Comparison of ENCODE assay signal across 15 mouse cellular contexts in genomic region chr13:99384555-99385203, GRCm38 (mm10). TPM values are rescaled to one million over a fixed set of nuclear protein-coding genes. Genes with fewer than 3 reads are reported as not detected.
DNase-seq lines count a peak whose midpoint lies in the region; ATAC-seq lines count a peak whose summit lies in the region.
"Had no signal": no experiment of that assay in that cellular context is flagged by ENCODE, and none has a peak within 500 bp of the region (broad histone marks: within the 10 kb centered on the region; RNA-seq: fewer than 3 reads in every experiment).

No protein-coding gene starts in this region.

- no peaks in the 10 kb centered on the region for H3K27me3 ChIP-seq in heart, embryonic 12.5 days (replicated peaks)
- H3K27me3 ChIP-seq in heart, embryonic 15.5 days: no peaks in the 10 kb centered on the region
- H3K27me3 ChIP-seq in embryonic facial prominence, embryonic 10.5 days (replicated peaks; ENCODE audit: low read depth, poor library complexity, severe bottlenecking): no peaks in the 10 kb centered on the region
- no peaks in the 10 kb centered on the region for H3K27me3 ChIP-seq in forebrain, embryonic 11.5 days (ENCODE audit: control insufficient read depth, insufficient read depth, low read length)

- 65% methylated on average over 7 of the region's 7 CpGs for WGBS in heart, embryonic 12.5 days
- 75% methylated on average over 7 of the region's 7 CpGs for WGBS in heart, embryonic 15.5 days
- 63% methylated on average over 7 of the region's 7 CpGs for WGBS in embryonic facial prominence, embryonic 10.5 days
- WGBS in forebrain, embryonic 11.5 days: 39% methylated on average over 7 of the region's 7 CpGs

- no peak overlapping the region for H3K9ac ChIP-seq in heart, embryonic 12.5 days
- H3K9ac ChIP-seq in heart, embryonic 15.5 days: no peak overlapping the region
- no peak overlapping the region for H3K9ac ChIP-seq in forebrain, embryonic 11.5 days (ENCODE audit: low read length)
- H3K9ac ChIP-seq: hindbrain, embryonic 14.5 days; liver, postnatal 0 days had no signal

- peaks cover 20% of the 10 kb centered on the region for H3K36me3 ChIP-seq in heart, embryonic 12.5 days
- H3K36me3 ChIP-seq in heart, embryonic 15.5 days: peaks cover 4% of the 10 kb centered on the region; the same call in 1 of the 2 replicates
- peaks cover 42% of the 10 kb centered on the region for H3K36me3 ChIP-seq in embryonic facial prominence, embryonic 10.5 days (replicated peaks)
- H3K36me3 ChIP-seq in forebrain, embryonic 11.5 days (ENCODE audit: control insufficient read depth, insufficient read depth, low read length): no peaks in the 10 kb centered on the region

- H3K4me3 ChIP-seq in heart, embryonic 12.5 days: no peak overlapping the region
- H3K4me3 ChIP-seq in heart, embryonic 15.5 days: no peak overlapping the region
- H3K4me3 ChIP-seq in embryonic facial prominence, embryonic 10.5 days: no peak overlapping the region
- no peak overlapping the region for H3K4me3 ChIP-seq in forebrain, embryonic 11.5 days (ENCODE audit: low read depth, low read length)

- intact Hi-C loops in heart, postnatal 14 days (cut with DNase I): no loop called here

- peaks cover 7% of the 10 kb centered on the region for H3K4me1 ChIP-seq in heart, embryonic 12.5 days (replicated peaks)
- 0 out of 2 replicates have a peak, but pooled peaks cover 2% of the 10 kb centered on the region for H3K4me1 ChIP-seq in heart, embryonic 15.5 days (replicated peaks)
- H3K4me1 ChIP-seq in embryonic facial prominence, embryonic 10.5 days: peaks cover 3% of the 10 kb centered on the region; the same call in 1 of the 2 replicates
- no peaks in the 10 kb centered on the region for H3K4me1 ChIP-seq in forebrain, embryonic 11.5 days (replicated peaks; ENCODE audit: control insufficient read depth, insufficient read depth, low read length)

- no peak overlapping the region for H3K4me2 ChIP-seq in heart, embryonic 12.5 days
- H3K4me2 ChIP-seq in heart, embryonic 15.5 days: no peak overlapping the region
- no peak overlapping the region for H3K4me2 ChIP-seq in forebrain, embryonic 11.5 days (ENCODE audit: low read depth, low read length, severe bottlenecking)
- H3K4me2 ChIP-seq: hindbrain, embryonic 14.5 days had no signal

- DNase-seq in heart, postnatal 14 days: no peak
- DNase-seq in 3T3-L1 (ENCODE audit: low read depth, low spot score): peak; percentile 88
- peak; percentile 92 for DNase-seq in MN1 (ENCODE audit: low spot score)
- no peak for DNase-seq in c-Kit-positive CD71-positive TER-119-positive erythroid progenitor cells, embryonic 14.5 days (ENCODE audit: low spot score)
- no peak for DNase-seq in embryonic facial prominence, embryonic 10.5 days (ENCODE audit: low spot score)
- DNase-seq in forebrain, embryonic 11.5 days (ENCODE audit: low spot score): no peak
- DNase-seq: adrenal gland, adult 2 months; gastrocnemius, postnatal 10 days; kidney, postnatal 10 days; liver, postnatal 0 days; thymus, postnatal 4 days had no signal

- H3K9me3 ChIP-seq in heart, embryonic 12.5 days (replicated peaks): no peaks in the 10 kb centered on the region
- H3K9me3 ChIP-seq in heart, embryonic 15.5 days (replicated peaks): no peaks in the 10 kb centered on the region
- H3K9me3 ChIP-seq in embryonic facial prominence, embryonic 10.5 days: no peaks in the 10 kb centered on the region
- no peaks in the 10 kb centered on the region for H3K9me3 ChIP-seq in forebrain, embryonic 11.5 days (ENCODE audit: control insufficient read depth, low read length)

- no peak for ATAC-seq in heart, embryonic 12.5 days (ENCODE audit: insufficient number of reproducible peaks, low FRiP score)
- 0 out of 2 replicates have a peak, but pooled peaks have one; percentile 35 for ATAC-seq in heart, embryonic 15.5 days (replicated peaks; ENCODE audit: insufficient number of reproducible peaks, insufficient read depth, low FRiP score, low read depth)
- no peak for ATAC-seq in forebrain, embryonic 11.5 days (replicated peaks; ENCODE audit: low FRiP score)
- ATAC-seq: liver, postnatal 0 days; midbrain, embryonic 16.5 days had no signal

- 0 out of 2 replicates have a peak overlapping the region, but pooled peaks have one; percentile 25 for H3K27ac ChIP-seq in heart, embryonic 12.5 days (ENCODE audit: poor library complexity, severe bottlenecking)
- H3K27ac ChIP-seq in heart, embryonic 15.5 days: peak overlapping the region; percentile 50
- no peak overlapping the region for H3K27ac ChIP-seq in embryonic facial prominence, embryonic 10.5 days (replicated peaks)
- H3K27ac ChIP-seq in forebrain, embryonic 11.5 days (ENCODE audit: low read depth, low read length): no peak overlapping the region
- H3K27ac ChIP-seq: hindbrain, embryonic 14.5 days had no signal

RNA-seq across cellular contexts. Expression of gene Mrps27, which starts 40.1 kb away (rescaled TPM):
- 72.6 and 73.0 TPM in 2 replicates for polyA plus RNA-seq in heart, embryonic 12.5 days (2016; fragmentation: Nextera tagmentation; extraction: Ambion mirVana)
- total RNA-seq in heart, postnatal 14 days (2021): 10 to 100 TPM; 37.2 to 42.8 TPM
- 77.5 and 78.5 TPM in 2 replicates for polyA plus RNA-seq in heart, embryonic 15.5 days (2015; fragmentation: Nextera tagmentation; extraction: Ambion mirVana)
- polyA plus RNA-seq in embryonic facial prominence, embryonic 10.5 days (2016; fragmentation: Nextera tagmentation; extraction: Ambion mirVana): 82.8 and 88.2 TPM in 2 replicates
- 63.4 and 64.2 TPM in 2 replicates for polyA plus RNA-seq in forebrain, embryonic 11.5 days (2014; fragmentation: Nextera tagmentation; extraction: Ambion mirVana)

RNA-seq across cellular contexts. Expression of gene Ptcd2, which starts 40.2 kb away (rescaled TPM):
- polyA plus RNA-seq in heart, embryonic 12.5 days (2016; fragmentation: Nextera tagmentation; extraction: Ambion mirVana): 56.0 and 56.3 TPM in 2 replicates
- total RNA-seq in heart, postnatal 14 days (2021): 10 to 100 TPM; 41.4 to 43.1 TPM
- 63.9 and 71.8 TPM in 2 replicates for polyA plus RNA-seq in heart, embryonic 15.5 days (2015; fragmentation: Nextera tagmentation; extraction: Ambion mirVana)
- polyA plus RNA-seq in embryonic facial prominence, embryonic 10.5 days (2016; fragmentation: Nextera tagmentation; extraction: Ambion mirVana): 52.9 and 55.0 TPM in 2 replicates
- 49.0 and 54.2 TPM in 2 replicates for polyA plus RNA-seq in forebrain, embryonic 11.5 days (2014; fragmentation: Nextera tagmentation; extraction: Ambion mirVana)

Comparison
In these comparisons a context has a peak if more than half of its experiments do, and no peak if none do; other contexts are left out.
1. H3K27ac ChIP-seq: peak in heart, embryonic 12.5 days (single experiment) and heart, embryonic 15.5 days (single experiment); none in embryonic facial prominence, embryonic 10.5 days (single experiment) and forebrain, embryonic 11.5 days (single experiment).
2. DNase-seq: peak in 3T3-L1 (single experiment) and MN1 (single experiment); none in heart, postnatal 14 days (0 of 2), c-Kit-positive CD71-positive TER-119-positive erythroid progenitor cells, embryonic 14.5 days (single experiment), embryonic facial prominence, embryonic 10.5 days (single experiment) and forebrain, embryonic 11.5 days (single experiment).